Mouse (Mus musculus) stomach, embryonic 16.5 days (tissue): ENCODE measurements around the gene Mcm10. TPM values are rescaled to one million over a fixed set of nuclear protein-coding genes. Genes with fewer than 3 reads are reported as not detected.

Experiments used
- ATAC-seq: fragments of 200-750 bp; cut with Nextera tagmentation; 2 replicates; pipeline ENCODE4 v1.8.0; 2017; ENCODE audit warnings: moderate number of reproducible peaks, moderate TSS enrichment; ENCODE audit not compliant: insufficient read depth, low FRiP score
- H3K27ac ChIP-seq: fragments of 300-500 bp; sonication (generic); 2 replicates; pipeline ENCODE4 v1.5.1; 2014; ENCODE audit warnings: low read length
- H3K27me3 ChIP-seq: fragments of 300-500 bp; sonication (generic); 2 replicates; pipeline ENCODE4 v1.6.1; 2014; ENCODE audit warnings: low read length, control low read depth, mixed read lengths; ENCODE audit not compliant: control insufficient read depth, insufficient read depth
- H3K36me3 ChIP-seq: fragments of 300-500 bp; sonication (generic); 2 replicates; pipeline ENCODE4 v1.6.1; 2014; ENCODE audit warnings: low read length; ENCODE audit not compliant: control insufficient read depth, insufficient read depth
- H3K4me1 ChIP-seq: fragments of 300-500 bp; sonication (generic); 2 replicates; pipeline ENCODE4 v1.6.1; 2014; ENCODE audit warnings: low read length, control low read depth, mixed read lengths; ENCODE audit not compliant: control insufficient read depth, insufficient read depth
- H3K4me2 ChIP-seq: fragments of 300-500 bp; sonication (generic); 2 replicates; pipeline ENCODE4 v1.6.1; 2014; ENCODE audit warnings: low read depth, low read length, mixed read lengths
- H3K4me3 ChIP-seq: fragments of 300-500 bp; sonication (generic); replicated peaks from 2 replicates; pipeline ENCODE4 v1.5.1; 2014; ENCODE audit warnings: mild to moderate bottlenecking, low read length
- H3K9ac ChIP-seq: fragments of 300-500 bp; sonication (generic); 2 replicates; pipeline ENCODE4 v1.6.1; 2014; ENCODE audit warnings: low read length
- H3K9me3 ChIP-seq: fragments of 300-500 bp; sonication (generic); replicated peaks from 2 replicates; pipeline ENCODE4 v1.6.1; 2016; ENCODE audit warnings: low read length, control low read depth; ENCODE audit not compliant: control insufficient read depth
- WGBS: fragments of 180-500 bp; shearing (Covaris S2); extraction: QIAGEN DNeasy Blood & Tissue Kit; methylation state at CpG from one replicate; pipeline ENCODE4 v1.1.7; 2014; 5-methylcytosine and 5-hydroxymethylcytosine counted together
- polyA plus RNA-seq: library from polyadenylated mRNA; unstranded; fragments of >200 nt; fragmentation: Nextera tagmentation; extraction: Ambion mirVana; gene quantifications from 2 replicates; pipeline ENCODE4 v1.2.1, GENCODE M21; 2015

Mcm10 gene
- polyA plus RNA-seq, 1 experiment from 2014 or later: 25.1 TPM

DNA sequence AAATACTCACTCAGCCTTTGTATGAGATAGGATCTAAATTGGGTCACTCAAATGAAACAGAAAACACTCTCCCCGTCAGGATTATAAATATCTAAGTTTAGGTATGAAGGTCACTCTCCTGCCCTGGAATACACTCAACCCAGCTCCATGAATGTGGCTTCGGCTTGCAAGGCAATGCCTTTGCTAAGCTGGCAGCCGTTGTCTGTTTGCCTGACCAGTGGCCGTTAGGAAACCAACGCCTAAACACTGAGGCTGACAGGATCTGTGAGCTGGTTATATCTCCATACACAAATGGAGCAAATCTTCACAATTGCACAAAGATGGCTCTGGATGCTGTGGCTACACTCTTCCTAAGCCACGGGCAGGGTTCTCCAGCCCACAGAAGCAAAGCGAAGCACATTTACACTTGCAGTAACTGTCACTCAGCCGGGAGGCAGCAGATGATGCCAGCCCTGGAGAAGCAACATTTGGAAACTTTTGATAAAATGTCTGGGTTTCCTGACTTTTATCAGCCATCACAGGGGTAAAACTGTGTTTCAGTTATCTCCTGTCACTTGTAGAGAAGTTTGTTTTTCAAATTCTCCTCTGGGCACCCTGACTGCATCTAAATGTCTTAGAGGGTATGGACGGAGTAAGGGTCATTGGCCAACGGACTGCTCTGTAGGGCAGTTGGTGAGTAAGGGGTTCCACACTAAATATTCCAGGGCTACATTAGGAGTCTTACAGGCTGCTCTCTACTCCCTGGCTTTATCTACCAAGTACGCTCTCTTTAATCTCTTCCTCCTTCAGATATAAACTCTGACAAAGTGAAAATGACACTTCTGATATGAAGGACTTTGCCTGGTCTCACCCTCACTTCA is 30.3 kb upstream of the Mcm10 start:
- 65% methylated on average over 11 of the region's 11 CpGs for WGBS
- no peaks in the 10 kb centered on the region for H3K27me3 ChIP-seq
- no peak overlapping the region for H3K4me2 ChIP-seq
- no peak overlapping the region for H3K4me3 ChIP-seq
- H3K9ac ChIP-seq: no peak overlapping the region
- H3K27ac ChIP-seq: no peak overlapping the region
- peaks cover 3% of the 10 kb centered on the region; the same call in 1 of the 2 replicates for H3K4me1 ChIP-seq
- ATAC-seq: no peak
- no peaks in the 10 kb centered on the region for H3K9me3 ChIP-seq
- H3K36me3 ChIP-seq: no peaks in the 10 kb centered on the region

DNA sequence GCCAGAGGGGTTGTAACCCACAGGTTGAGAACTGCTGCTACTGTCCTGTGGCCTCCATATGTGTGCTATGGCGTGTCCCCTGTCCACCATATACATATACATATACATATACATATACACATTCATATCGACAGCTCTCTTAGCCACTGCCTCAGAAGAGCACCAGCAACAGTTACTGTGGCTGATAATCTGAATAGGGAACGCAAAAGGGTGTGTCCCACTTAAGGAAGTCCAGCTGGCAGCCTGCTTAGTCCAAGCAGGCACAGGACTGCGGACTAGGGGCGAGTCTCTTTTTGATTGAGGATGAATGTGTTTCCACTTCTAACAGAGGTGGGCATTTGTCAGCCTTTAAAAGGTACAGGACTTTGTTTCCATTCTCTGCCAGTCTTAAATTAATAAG is 29.3 kb upstream of the Mcm10 start:
- H3K36me3 ChIP-seq: no peaks in the 10 kb centered on the region
- WGBS: 66% methylated on average over 5 of the region's 5 CpGs

DNA sequence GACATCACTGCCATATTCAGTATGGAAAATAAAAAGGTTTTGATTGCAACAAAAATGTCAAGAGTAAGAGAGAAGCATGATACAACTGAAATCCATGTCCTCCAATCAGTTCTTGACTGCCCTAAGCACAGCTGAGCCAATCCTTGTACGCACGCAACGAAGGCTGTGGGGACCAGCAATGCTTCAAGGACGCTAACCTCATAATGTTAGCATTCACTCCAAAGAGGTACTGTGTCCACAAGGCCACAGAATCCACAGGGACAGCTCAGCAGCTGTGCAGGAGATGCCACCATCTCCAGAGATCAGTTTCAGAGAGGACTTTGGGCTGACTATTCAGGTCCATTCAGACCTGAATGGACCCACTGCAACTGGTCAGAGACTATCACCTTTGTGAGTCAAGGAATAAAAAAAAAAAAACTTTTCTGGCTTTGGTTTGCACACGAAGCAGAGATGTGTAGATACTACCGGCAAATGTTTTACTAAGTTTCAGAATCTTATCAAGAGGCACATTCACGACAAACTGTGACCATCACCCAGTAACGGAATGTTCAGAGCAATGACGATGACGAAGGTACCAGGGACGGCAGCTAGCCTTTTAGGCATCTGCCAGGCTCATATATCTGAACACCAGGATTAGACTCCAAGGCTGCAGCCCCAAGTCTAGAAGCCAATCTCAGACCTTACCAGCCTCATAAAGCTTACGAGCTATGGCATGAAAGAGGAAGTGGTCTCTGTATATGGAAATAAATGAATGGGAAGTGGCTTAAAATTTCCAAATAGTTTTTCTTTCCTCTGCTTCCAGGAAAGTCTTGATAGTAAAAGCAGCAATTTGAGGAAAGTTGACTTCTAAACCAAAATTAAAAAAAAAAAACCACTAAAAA is 27.9 kb upstream of the Mcm10 start:
- Histone ChIP-seq H3K9me3 (no peaks in the 10 kb centered on the region), H3K4me1 (peaks cover 2% of the 10 kb centered on the region; the same call in 1 of the 2 replicates), H3K4me3 (no peak overlapping the region), H3K36me3 (no peaks in the 10 kb centered on the region), H3K27me3 (no peaks in the 10 kb centered on the region), H3K4me2 (no peak overlapping the region), H3K27ac (peak overlapping the region; percentile 78), H3K9ac (no peak overlapping the region)
- 67% methylated on average over 12 of the region's 12 CpGs for WGBS
- ATAC-seq: no peak

More for the DNA sequence above, 29.3 kb upstream of the Mcm10 start:
- Histone ChIP-seq H3K4me1 (peaks cover 3% of the 10 kb centered on the region; the same call in 1 of the 2 replicates), H3K4me3 (no peak overlapping the region), H3K9ac (no peak overlapping the region), H3K9me3 (no peaks in the 10 kb centered on the region), H3K4me2 (no peak overlapping the region), H3K27ac (no peak overlapping the region), H3K27me3 (no peaks in the 10 kb centered on the region)
- no peak for ATAC-seq

DNA sequence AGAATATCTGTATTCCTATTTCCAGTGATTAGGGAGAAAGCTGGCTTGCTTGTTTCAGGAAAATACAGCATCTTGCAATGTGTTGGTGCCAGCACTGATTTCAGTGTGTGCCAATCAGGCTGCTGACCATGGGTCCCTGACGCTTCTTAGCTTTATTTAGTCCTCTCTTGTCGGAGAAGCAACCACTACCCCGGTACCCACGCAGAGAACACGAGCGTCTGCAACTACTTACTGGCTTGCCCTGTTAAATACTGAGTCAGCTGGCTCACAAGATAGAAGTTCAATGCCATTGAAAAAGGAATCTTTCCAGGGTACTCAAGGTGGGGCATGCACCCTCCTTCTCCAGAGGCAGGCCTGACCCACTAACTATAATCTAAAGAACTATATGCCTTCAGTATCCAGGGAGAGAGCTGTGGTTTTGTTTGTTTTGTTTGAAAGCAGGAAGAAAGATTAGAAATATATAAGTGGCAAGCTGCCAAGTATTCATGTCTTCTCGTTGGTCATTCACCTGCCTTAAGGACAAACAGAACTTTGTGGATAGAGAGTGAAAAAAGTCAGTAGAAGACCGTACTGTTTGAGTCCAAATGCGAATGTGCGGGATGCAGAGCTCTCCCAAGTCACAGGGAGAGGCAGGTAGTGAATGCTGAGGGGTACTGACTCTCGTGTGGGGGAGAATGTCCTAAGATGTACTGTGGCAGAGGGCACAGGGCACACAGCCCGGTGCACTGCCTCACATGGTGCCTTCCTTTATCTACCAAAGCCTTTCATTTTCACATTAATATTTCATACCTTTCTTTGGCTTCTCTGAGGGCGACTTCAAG is 27.0 kb upstream of the Mcm10 start:
- Histone ChIP-seq H3K9ac (no peak overlapping the region), H3K4me2 (no peak overlapping the region), H3K4me3 (no peak overlapping the region), H3K4me1 (no peaks in the 10 kb centered on the region), H3K27ac (peak overlapping the region; percentile 78), H3K9me3 (no peaks in the 10 kb centered on the region), H3K27me3 (no peaks in the 10 kb centered on the region), H3K36me3 (no peaks in the 10 kb centered on the region)
- peak; percentile 87 for ATAC-seq
- WGBS: 66% methylated on average over 13 of the region's 13 CpGs

DNA sequence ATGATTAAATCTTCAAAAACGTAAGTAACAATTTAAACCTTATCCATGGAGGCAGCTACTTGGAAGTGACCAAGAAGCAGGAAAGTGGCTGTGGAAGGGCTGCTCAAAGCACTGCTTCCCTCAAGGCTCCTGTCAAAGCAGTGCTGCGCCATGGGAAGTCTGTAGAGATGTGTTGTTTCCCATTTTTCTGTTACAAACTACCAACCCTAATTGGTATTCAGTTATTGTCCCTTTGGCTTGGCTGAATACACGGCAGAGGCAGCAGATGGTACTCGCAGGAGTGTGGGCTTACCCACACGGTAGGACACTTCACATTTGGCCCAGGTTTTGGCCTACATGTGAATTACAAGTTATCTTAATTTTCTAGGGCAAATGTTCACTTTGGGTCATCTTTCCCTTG is 25.7 kb upstream of the Mcm10 start:
- Histone ChIP-seq H3K36me3 (no peaks in the 10 kb centered on the region), H3K9ac (no peak overlapping the region), H3K27ac (no peak overlapping the region), H3K9me3 (no peaks in the 10 kb centered on the region), H3K4me2 (no peak overlapping the region), H3K4me3 (no peak overlapping the region), H3K27me3 (no peaks in the 10 kb centered on the region), H3K4me1 (no peaks in the 10 kb centered on the region)
- ATAC-seq: no peak
- WGBS: 83% methylated on average over 5 of the region's 5 CpGs

DNA sequence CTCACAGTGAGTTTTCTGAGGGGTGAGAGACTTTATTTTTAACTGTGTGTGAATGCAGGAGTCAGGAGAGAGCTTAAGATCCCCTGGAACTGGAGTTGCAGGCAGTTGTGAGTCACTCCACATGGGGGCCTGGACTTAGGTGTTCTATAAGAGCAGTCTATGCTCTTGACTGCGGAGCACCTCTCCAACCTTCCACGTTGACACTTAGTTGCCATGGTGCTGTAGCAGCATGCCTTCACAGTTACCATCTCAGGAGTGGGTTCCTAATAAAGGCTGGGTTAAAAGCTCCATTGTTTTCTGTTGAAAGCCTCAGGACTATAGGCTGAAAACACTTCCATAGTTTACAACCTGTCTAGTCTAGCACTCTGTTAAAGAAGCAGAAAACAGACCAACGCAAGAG is 24.8 kb upstream of the Mcm10 start:
- Histone ChIP-seq H3K4me3 (no peak overlapping the region), H3K4me1 (no peaks in the 10 kb centered on the region), H3K4me2 (no peak overlapping the region), H3K9ac (no peak overlapping the region), H3K27me3 (no peaks in the 10 kb centered on the region), H3K27ac (no peak overlapping the region), H3K9me3 (no peaks in the 10 kb centered on the region), H3K36me3 (no peaks in the 10 kb centered on the region)
- no peak for ATAC-seq
- WGBS: 74% methylated on average over 3 of the region's 3 CpGs

DNA sequence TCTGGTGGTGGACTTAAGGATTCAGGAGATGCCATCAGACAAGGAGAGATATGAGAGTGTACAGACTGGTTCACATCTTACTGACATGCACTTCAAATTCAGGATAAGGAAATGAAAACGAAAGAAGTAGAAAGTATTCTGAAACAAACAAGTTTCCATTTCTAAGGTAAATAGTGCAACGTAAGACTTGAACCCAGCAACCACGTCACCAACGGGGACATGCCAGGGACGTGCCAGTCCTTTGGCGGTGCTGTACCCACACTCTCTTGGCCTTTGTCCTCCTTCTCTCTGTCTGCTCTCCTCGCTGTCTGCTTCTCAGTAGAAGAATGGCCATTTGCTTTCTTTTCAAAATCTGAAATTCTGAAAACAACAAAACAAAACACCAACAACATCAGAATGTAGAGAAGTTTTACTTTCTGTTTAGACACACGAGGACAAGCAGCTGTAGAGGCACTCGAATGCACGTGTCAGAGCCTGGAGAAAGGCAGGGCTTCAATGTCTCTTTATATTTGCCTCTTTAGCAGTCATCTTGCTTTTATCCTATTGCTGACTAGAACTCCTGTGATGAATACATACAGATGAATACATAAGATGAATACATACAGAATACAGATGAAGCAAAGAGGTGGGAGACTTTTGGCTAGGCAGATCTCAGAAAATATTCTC is 24.0 kb upstream of the Mcm10 start:
- no peaks in the 10 kb centered on the region for H3K27me3 ChIP-seq
- 84% methylated on average over 10 of the region's 10 CpGs for WGBS
- H3K4me1 ChIP-seq: no peaks in the 10 kb centered on the region
- no peak overlapping the region for H3K9ac ChIP-seq
- no peaks in the 10 kb centered on the region for H3K36me3 ChIP-seq
- ATAC-seq: no peak
- no peak overlapping the region for H3K4me3 ChIP-seq
- no peak overlapping the region for H3K4me2 ChIP-seq
- H3K27ac ChIP-seq: no peak overlapping the region
- H3K9me3 ChIP-seq: no peaks in the 10 kb centered on the region

DNA sequence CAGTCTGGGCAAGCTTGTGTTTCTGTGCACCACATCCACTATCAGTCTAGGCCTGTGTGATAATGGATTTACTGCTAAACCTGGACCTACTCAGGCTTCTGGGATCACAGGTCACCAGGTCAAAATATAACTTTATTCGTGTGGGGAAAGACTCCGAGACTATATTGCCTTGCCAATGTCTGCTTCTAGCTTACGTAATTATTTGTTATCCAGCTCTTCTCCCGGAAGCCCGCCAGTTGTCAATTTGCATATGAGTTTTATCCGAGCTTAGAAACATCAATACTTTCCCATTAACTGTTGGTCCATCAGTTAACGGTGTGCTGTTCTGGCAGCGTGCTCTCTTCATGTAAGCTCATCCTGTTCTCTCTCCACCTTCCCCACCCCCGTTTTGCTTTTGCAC is 22.6 kb upstream of the Mcm10 start:
- Histone ChIP-seq H3K9ac (no peak overlapping the region), H3K36me3 (no peaks in the 10 kb centered on the region), H3K4me2 (no peak overlapping the region), H3K4me3 (no peak overlapping the region), H3K27me3 (no peaks in the 10 kb centered on the region), H3K9me3 (no peaks in the 10 kb centered on the region), H3K4me1 (no peaks in the 10 kb centered on the region), H3K27ac (no peak overlapping the region)
- ATAC-seq: no peak
- 87% methylated on average over 9 of the region's 9 CpGs for WGBS
